Mouse (Mus musculus): ENCODE measurements around the gene 4933403O08Rik.
A peak's percentile ranks its signal among the peaks of the same experiment; 100 is the strongest.

Gene 4933403O08Rik

DNA sequence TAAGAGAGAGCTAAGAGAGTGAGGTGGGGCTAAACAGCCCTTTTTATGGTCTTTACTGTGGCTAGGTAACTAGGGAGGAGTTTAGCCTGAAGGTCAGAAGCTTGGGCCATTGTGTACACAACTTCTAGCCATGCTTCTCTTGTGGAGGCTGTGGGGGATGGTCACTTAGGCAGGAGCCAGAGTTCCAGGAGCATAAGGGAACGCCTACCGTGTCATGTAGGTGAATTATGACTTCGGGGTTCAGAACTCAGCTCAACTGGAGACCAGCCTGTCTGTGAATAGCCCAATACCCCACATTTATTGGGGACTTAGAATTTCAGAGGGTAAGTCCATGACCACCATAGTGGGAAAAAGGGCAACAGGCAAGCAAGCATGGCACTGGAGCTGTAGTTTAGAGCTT lies at the start of gene 4933403O08Rik:
Gene 4933403O08Rik, plus strand, starts transcription at position 301 of the 400 bp plus-strand sequence.
- DNase-seq (ENCODE audit: low read depth, low spot score), result no peak

DNA sequence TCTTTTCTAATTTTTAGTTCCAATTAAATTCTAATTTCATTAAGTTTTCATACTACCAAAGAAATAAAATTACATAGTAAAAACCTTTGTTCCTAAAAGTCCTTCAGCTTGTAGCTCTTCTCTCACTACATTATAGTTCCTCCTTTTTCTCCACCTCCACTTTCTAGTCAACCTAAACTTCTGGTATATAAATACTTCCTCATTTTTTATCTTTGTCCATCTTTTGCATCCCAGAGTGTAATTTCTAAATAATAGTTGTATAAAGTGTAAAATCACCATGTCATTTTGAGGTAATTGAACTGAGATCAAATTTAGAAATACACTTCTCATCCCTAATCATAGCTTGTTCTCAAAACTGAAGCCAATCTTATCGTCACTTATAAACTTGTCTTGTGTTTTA lies 4.1 kb downstream of the 4933403O08Rik start:
- DNase-seq (ENCODE audit: low read depth, low spot score), result no peak

DNA sequence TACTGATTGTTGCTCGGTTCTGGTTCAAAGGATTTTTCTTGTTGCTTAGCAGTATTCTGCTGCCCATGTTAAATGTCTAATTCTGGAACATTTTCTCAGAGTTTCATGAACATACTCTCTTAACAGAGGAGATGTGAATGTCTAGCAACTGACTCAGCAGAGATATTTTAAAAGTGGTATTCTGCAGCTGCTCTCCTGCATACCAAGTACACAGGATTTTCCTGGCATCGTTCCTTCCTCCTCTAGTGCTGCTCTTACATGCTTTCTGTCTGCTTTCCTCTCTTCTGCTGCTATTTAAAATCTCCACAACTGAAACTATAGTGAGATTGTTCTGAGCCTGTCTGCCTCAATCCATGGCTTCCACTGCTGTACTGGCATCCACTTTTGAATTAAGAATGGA lies 16.7 kb downstream of the 4933403O08Rik start:
- peak; percentile 82 for DNase-seq (ENCODE audit: low read depth, low spot score)

DNA sequence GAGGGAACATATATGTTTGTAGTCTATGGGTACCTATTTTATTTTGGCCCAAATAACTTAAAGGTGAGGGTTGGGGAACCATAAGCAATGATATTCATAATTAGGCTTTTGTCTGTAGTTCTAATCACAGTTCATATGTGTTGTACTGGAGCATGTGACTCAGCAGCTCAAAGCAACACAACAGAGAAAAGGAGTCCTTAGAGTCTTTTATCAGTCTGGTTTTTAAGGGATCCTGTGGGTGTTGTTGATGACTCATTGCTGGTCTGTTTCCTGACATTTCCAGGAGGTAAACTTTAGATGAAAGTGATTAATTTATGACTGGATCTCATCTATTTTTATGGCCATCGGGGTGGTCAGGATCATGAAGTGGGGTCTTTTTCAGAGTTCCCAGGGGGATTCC lies 34.7 kb downstream of the 4933403O08Rik start:
- no peak for DNase-seq (ENCODE audit: low read depth, low spot score)
